Mouse (Mus musculus): ENCODE data around the gene Sh2d3c. TPM values are rescaled to one million over a fixed set of nuclear protein-coding genes. Genes with fewer than 3 reads are reported as not detected.

Sh2d3c gene
- total and polyA plus RNA-seq, 3 experiments, result 4.8 to 25.8 (median 11.1) TPM

GRCm38 (mm10) chr2:32677683-32678082 is 43.2 kb upstream of the Sh2d3c start:
- TF ChIP-seq HCFC1 (IDR thresholded peaks at IDR 0.05; ENCODE audit: low read depth, low read length) (no peak), MXI1 (IDR thresholded peaks at IDR 0.05; ENCODE audit: low read depth, low read length) (no peak)
- Histone ChIP-seq H3K27ac (ENCODE audit: insufficient read depth, low read depth) (no peak overlapping the region), H3K27me3 (replicated peaks) (no peaks in the 10 kb centered on the region), H3K4me3 (replicated peaks in 1 of 3; ENCODE audit: low read depth in 2 of 3, low read length in 2 of 3, poor library complexity in 1 of 3) (no peak overlapping the region), H3K4me2 (ENCODE audit: insufficient read depth, low read depth, poor library complexity, severe bottlenecking) (no peak overlapping the region), H3K9ac (ENCODE audit: insufficient read depth, low read depth) (no peak overlapping the region), H3K36me3 (replicated peaks in 1 of 2; ENCODE audit: control insufficient read depth in 1 of 2, insufficient read depth in 1 of 2, low read length in 1 of 2) (peaks cover 2 to 29% of the 10 kb centered on the region in 2 experiments), H3K4me1 (ENCODE audit: control insufficient read depth in 1 of 2, insufficient read depth in 2 of 2) (peaks cover 9 to 16% of the 10 kb centered on the region in 2 experiments), H3K79me2 (replicated peaks; ENCODE audit: control insufficient read depth, extremely low read depth, insufficient read depth, poor library complexity, severe bottlenecking) (no peaks in the 10 kb centered on the region), H3K9me3 (replicated peaks; ENCODE audit: low read length) (peaks cover 5% of the 10 kb centered on the region)
- dilution Hi-C loops (cut with MboI; ENCODE audit: extremely low pct_ligation_motif_present, extremely low pct_unique_long_range_greater_than_20kb, low sequenced_read_pairs), result no loop called here
- no peak for DNase-seq (ENCODE audit: extremely low read depth)
- in situ Hi-C loops (cut with MboI; ENCODE audit: low pct_ligation_motif_present, low pct_unique_long_range_greater_than_20kb, low sequenced_read_pairs), result no loop called here

- no peak for DNase-seq (ENCODE audit: extremely low read depth)
- peaks cover 0 to 5% of the 10 kb centered on the region in 2 experiments; a peak in 2 of 4 replicates for H3K4me1 ChIP-seq (ENCODE audit: control insufficient read depth in 1 of 2, insufficient read depth in 2 of 2)
- H3K79me2 ChIP-seq (replicated peaks; ENCODE audit: control insufficient read depth, extremely low read depth, insufficient read depth, poor library complexity, severe bottlenecking), result no peaks in the 10 kb centered on the region
- no peaks in the 10 kb centered on the region for H3K27me3 ChIP-seq (replicated peaks)
- dilution Hi-C loops (cut with MboI; ENCODE audit: extremely low pct_ligation_motif_present, extremely low pct_unique_long_range_greater_than_20kb, low sequenced_read_pairs), result no loop called here
- in situ Hi-C loops (cut with MboI; ENCODE audit: low pct_ligation_motif_present, low pct_unique_long_range_greater_than_20kb, low sequenced_read_pairs), result loop anchor here (5.0 kb wide), 1 partner anchor 93 kb away; the partner anchor contains the start of gene St6galnac4
- H3K27ac ChIP-seq (ENCODE audit: insufficient read depth, low read depth), result no peak overlapping the region
- H3K4me2 ChIP-seq (ENCODE audit: insufficient read depth, low read depth, poor library complexity, severe bottlenecking), result no peak overlapping the region
- H3K9ac ChIP-seq (ENCODE audit: insufficient read depth, low read depth), result no peak overlapping the region
- no peak for TF ChIP-seq RCOR1 (conservative IDR thresholded peaks at IDR 0.05; ENCODE audit: low read depth, low read length)
- no peak for TF ChIP-seq NRF1 (IDR thresholded peaks at IDR 0.05; ENCODE audit: low read depth, low read length)
- no peak for TF ChIP-seq RAD21 (IDR thresholded peaks at IDR 0.05; ENCODE audit: low read depth, low read length)
- TF ChIP-seq PAX5 (IDR thresholded peaks at IDR 0.05; ENCODE audit: low read length), result no peak
- no peak for TF ChIP-seq MAFK (IDR thresholded peaks at IDR 0.05; ENCODE audit: insufficient replicate concordance, low read length)
- TF ChIP-seq ELF1 (IDR thresholded peaks at IDR 0.05; ENCODE audit: low read depth, low read length), result no peak
- no peak for TF ChIP-seq MAX (IDR thresholded peaks at IDR 0.05; ENCODE audit: low read length)
- TF ChIP-seq BHLHE40 (IDR thresholded peaks at IDR 0.05; ENCODE audit: low read depth, low read length), result no peak
- TF ChIP-seq MAZ (IDR thresholded peaks at IDR 0.05; ENCODE audit: low read depth, low read length), result no peak
- no peak for TF ChIP-seq CHD2 (IDR thresholded peaks at IDR 0.05; ENCODE audit: low read length)
- TF ChIP-seq USF1 (IDR thresholded peaks at IDR 0.05; ENCODE audit: low read depth, low read length), result no peak
- peaks cover 20 to 53% of the 10 kb centered on the region in 2 experiments for H3K36me3 ChIP-seq (replicated peaks in 1 of 2; ENCODE audit: control insufficient read depth in 1 of 2, insufficient read depth in 1 of 2, low read length in 1 of 2)
- no peak overlapping the region for H3K4me3 ChIP-seq (replicated peaks in 1 of 3; ENCODE audit: low read depth in 2 of 3, low read length in 2 of 3, poor library complexity in 1 of 3)
- peaks cover 5% of the 10 kb centered on the region for H3K9me3 ChIP-seq (replicated peaks; ENCODE audit: low read length)
Measured at GRCm38 (mm10) chr2:32680051-32680451, 40.8 kb upstream of the Sh2d3c start.
